Mouse (Mus musculus) heart, postnatal 10 days (tissue): ENCODE results near the gene Mcur1. TPM values are rescaled to one million over a fixed set of nuclear protein-coding genes. Genes with fewer than 3 reads are reported as not detected.

Experiments
- DNase-seq, 2 experiments: peaks; one replicate each; pipeline ENCODE4 v3.0.0; 2021
- intact Hi-C: fragments of 180-260 bp; cut with DNase I; formaldehyde crosslinking; loops from one replicate; pipeline ENCODE4 v1.15.1; 2025
- total RNA-seq, 2 experiments: library from RNA; stranded (reverse); gene quantifications; 2 replicates each; pipeline ENCODE4 v1.2.3; 2021

Mcur1 gene
- total RNA-seq, 2 experiments from 2014 or later: 43.3 to 47.3 TPM

DNA sequence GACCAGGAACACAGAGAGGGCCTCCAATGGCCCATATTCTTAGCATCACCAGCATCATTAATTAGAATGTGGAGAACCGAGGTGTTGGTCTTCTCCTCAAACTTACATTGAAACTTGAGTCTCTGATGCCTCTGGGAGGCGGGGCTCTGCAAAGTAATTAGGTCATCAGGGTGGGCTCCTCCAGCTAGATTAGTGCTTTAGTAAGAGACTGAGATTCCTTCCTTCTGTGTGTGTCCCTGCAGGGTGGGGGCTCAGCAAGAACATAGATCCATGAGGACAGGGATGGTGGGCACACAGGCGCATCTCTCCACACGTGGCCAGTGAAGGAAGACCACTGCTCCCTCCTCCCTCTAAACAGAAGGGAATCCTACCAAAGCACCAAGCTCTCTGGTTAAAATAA is 26.0 kb downstream of the Mcur1 start:
- DNase-seq: no peak
- intact Hi-C loops: no loop called here

- DNase-seq: peak; percentile 78 to 88
- intact Hi-C loops: no loop called here
Observed at GRCm38 (mm10) chr13:43530832-43531693, 28.9 kb downstream of the Mcur1 start.

GRCm38 (mm10) chr13:43530129-43530831 is 29.7 kb downstream of the Mcur1 start:
- intact Hi-C loops: no loop called here
- no peak for DNase-seq

DNA sequence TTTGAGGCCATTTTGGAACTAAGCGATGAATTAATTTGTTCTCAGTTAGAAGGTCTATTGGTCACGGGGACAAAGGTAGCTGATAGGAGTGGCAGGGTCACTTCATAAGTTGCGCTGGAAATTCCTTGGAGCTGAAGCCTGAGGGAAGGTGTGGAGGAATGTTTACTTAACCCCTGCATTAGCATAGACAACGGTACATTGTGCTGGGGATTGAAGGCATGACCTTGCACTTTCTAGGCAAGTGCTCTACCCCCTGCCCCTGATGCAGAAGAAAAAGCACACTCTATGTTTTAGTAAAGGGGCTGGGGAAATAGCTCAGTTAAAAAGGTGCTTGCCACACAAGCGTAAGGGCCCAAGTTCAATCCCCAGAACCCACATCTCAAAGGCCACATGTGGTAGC is 33.7 kb downstream of the Mcur1 start:
- intact Hi-C loops: no loop called here
- no peak for DNase-seq

DNA sequence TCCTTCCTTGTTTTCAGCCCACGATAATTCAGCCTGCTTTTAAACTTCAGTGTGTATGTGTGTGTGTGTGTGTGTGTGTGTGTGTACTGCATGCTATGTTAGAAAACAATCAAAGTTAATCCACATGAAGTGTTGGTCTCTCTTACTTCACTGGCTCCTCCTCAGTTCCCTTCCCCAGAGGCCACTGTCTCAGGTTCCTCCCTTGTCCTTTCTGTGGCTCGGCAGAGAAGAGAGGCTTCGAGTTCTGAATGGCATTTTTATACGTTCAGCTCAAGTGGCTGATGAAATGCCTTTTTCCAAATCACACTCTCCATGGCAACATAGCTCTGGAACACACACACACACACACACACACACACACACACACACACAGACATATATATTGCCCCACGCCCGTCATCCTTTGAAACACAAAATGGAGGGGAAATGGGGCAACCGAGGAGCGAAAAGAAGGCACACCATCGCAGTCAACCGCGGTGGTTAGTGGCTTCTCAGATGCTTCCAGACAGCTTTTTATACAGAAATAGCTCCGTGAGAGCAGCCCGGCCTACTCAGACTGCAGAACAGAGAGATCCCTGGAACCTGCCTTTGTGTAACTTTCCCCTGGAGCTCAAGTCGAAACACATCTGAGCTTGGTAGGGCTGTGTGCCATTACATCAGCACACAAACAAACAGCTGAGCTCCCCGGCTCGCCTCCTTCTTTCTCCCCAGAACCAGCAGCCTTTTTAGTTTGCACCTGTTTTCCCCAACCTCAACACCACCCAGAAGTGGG is 34.4 kb downstream of the Mcur1 start:
- no peak for DNase-seq
- intact Hi-C loops: no loop called here

- intact Hi-C loops: no loop called here
- DNase-seq: peak; percentile 77
Observed at GRCm38 (mm10) chr13:43524491-43525362, 35.3 kb downstream of the Mcur1 start.

GRCm38 (mm10) chr13:43523906-43524480 is 36.0 kb downstream of the Mcur1 start:
- DNase-seq: peak in 1 of 2 experiments; percentile 26
- intact Hi-C loops: no loop called here

DNA sequence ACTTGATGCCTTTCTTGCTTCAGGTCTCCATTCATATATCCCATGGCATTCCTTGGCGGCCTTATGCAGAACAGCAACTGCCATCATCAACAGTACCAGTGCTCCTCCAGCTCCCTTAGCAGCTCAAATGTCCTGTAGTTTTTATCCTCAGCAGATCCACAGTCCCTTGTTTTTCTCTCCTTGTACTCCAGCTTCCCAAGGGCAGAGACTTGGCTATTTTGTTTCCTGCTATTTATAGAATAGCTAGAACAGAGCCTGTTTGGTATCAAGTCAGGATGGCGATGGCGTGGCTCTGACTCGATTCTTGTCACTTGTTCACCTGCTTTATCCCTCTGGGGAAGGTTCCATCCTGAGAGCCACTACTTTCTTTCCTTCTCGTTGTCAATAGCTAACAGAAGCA is 38.1 kb downstream of the Mcur1 start:
- DNase-seq: peak in 1 of 2 experiments; percentile 34
- intact Hi-C loops: no loop called here

DNA sequence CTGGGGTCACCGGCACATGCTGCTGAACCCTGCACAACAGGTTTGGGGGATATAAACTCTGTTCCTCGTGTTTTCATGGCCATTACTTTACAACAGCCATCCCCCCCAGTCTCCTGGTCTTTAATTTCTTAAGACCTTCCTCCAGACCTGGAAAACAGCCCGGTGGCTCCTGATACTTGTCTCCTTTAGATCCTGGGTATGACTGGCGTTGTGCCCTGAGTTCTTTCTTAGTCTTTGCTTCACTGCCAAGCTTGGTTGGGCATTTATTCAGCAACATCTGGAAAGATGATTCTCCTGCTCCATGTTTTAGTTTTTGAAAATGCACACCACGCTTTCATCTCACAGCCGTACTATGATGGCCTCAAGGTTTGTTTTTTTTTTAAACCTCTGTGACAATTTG is 40.7 kb downstream of the Mcur1 start:
- intact Hi-C loops: no loop called here
- no peak for DNase-seq

DNA sequence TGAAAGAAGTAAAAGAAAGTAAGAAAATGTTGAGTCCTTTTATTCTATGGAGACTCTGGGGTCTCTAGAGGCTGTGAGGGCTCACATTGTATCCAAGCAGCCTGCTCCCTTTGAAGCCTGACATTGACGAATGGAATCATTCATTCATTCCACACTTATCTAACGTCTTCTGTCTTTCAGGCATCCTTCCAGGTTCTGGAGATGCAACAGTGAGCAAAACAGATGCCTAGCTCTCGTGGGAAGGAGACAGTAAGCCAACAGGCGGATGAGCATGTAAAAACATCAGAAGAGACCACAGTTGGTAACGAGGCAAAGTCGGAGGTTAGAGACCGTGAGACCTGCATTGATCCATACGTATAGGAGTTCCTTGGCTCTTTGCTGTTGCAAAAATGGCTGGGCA is 42.6 kb downstream of the Mcur1 start:
- intact Hi-C loops: no loop called here

DNA sequence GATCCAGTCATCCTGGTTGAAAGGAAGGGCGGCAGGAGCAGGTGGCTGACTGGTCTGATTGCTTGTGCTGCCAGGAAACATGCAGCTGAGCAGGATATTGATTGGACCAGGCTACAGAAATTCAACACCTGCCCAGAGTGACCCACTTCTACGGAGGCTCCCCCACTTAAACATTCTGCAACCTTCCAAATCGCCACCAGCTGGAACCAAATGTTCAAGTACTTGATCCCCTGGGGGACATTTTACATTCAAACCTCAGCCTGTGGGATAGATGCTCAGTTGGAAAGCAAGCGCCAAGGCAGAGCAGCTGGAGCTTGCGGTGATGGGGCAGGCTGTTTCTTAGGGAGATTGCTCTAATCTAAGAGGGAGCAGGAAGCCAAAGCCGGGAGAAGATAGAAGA is 43.1 kb downstream of the Mcur1 start:
- intact Hi-C loops: no loop called here
- peak; percentile 51 to 63 for DNase-seq

More for the DNA sequence above, 42.6 kb downstream of the Mcur1 start:
- no peak for DNase-seq

DNA sequence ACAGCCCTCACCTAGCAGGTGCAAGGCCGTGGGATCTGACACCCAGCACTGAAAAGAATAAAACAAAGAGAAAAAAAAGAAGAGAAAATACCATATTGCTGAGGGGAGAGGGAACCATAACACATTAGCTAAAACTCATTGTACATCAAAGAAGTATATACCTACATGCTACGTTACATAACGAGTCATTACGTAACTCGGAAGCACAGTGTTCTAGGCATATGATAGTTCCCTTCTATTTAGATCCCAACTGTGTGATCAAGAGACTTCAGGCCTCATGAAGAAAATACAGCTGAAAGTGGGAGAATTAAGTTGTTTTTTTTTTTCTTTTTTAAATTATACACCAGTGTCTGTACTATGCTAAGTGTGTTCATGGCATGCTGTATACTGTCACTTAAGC is 43.9 kb downstream of the Mcur1 start:
- intact Hi-C loops: no loop called here
- DNase-seq: no peak

GRCm38 (mm10) chr13:43514950-43515358 is 45.0 kb downstream of the Mcur1 start:
- DNase-seq: no peak
- intact Hi-C loops: no loop called here

- no peak for DNase-seq
- intact Hi-C loops: no loop called here
Observed at GRCm38 (mm10) chr13:43512736-43513135, 47.3 kb downstream of the Mcur1 start.

- no peak for DNase-seq
- intact Hi-C loops: no loop called here
Observed at GRCm38 (mm10) chr13:43505798-43506197, 54.2 kb downstream of the Mcur1 start.

GRCm38 (mm10) chr13:43503395-43503850 is 56.6 kb downstream of the Mcur1 start:
- intact Hi-C loops: no loop called here
- DNase-seq: peak; percentile 61 to 62

- intact Hi-C loops: no loop called here
- DNase-seq: no peak
Observed at GRCm38 (mm10) chr13:43501601-43502000, 58.4 kb downstream of the Mcur1 start.

GRCm38 (mm10) chr13:43500483-43500850 is 59.5 kb downstream of the Mcur1 start:
- no peak for DNase-seq
- intact Hi-C loops: no loop called here

GRCm38 (mm10) chr13:43499731-43500482 is 60.1 kb downstream of the Mcur1 start:
- DNase-seq: no peak

More at GRCm38 (mm10) chr13:43499731-43500482, 60.1 kb downstream of the Mcur1 start:
- intact Hi-C loops: no loop called here
